Mouse (Mus musculus) frontal cortex, postnatal 25 days (tissue): ENCODE results near the gene Magix.

Source experiments
- DNase-seq, 2 experiments: peaks; one replicate each; pipeline ENCODE4 v3.0.0; 2022; ENCODE audit warnings: low spot score in 2 of 2

The Magix gene

DNA sequence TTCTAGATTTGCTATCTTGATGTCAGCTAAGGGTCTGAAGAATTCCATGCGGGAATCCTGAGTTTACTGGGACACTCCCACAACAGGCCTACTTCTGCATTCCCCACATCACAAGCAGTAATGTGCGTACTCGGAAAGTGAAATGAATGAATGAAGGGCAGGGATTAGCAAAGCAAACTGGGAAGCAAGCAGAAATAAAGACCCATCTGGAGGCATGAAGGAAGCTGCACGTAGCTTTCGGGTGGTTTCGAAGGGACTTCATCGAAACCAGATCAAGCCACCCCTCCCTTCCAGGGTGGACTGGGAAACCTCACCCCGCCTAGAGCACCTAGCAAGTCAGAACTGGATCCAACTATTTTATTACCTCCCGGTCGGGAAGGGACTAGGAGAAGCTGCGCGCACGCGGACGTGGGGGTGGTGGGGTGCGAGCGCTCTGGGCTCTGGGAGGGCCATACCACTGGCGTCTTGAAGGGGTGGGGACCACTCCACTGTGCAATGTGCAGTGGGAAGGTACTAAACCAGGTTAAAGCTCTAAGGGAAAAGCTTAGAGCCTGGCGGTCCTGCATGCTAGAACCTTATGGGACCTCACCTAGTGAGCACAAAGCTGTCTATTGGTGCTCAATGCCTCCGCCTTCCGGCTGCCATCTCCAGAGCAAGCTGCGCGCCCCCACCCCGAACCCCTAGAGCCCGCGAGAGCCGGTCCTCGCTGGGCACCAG, 6.6 kb downstream of the Magix start:
- no peak for DNase-seq

DNA sequence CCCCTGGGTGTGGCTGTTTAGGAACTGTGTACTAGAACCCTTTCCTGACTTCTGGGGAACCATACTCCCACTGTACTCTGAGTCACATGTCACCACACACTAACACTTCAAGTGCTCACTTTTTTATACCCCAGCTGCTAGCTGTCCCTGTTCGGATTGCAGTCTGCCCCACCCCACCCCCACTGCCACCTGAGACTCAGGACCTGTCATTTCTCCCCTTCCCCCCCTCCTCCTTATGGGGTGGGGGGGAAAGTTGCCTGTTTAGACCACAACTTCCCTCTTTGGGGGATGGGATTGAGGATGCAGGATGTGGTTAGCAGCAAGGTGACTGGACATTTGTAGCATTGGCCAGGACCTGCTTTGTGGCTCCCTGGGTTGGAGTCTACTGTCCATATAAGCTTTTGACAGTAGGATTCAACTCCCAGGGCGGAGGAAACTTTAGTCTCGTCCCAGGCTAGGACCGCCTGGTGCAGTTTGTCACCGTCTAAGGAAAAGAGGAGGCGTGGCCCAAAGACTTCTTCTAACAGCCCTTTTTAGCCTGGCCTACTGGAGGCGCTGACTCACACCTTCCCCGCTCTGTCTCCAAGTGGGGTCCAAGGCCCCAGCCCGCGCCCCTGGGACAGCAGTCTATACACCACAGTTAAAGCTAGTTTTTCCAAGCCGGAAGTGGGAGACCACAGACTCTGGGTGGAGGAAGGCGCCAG, 7.3 kb downstream of the Magix start:
- no peak for DNase-seq

DNA sequence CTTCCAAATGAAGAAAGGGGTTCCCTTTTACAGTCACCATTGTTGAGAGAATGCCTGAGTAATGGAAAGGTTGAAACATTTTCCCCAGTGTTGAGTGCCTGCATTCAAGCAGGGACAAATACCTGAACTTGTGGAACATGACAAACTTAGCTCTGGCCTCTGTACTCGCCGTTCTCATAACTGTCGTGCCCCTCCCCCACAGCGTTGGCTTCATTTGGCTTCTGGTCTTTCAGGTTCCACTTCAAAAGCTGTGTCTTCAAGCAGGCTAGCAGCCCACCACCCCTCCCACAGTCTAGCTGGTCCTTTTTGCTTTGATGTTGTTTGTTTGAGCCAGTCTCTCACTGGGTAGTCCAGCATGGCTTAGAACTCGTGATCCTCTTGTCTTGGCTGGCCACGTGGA, 8.3 kb downstream of the Magix start:
- DNase-seq: no peak

DNA sequence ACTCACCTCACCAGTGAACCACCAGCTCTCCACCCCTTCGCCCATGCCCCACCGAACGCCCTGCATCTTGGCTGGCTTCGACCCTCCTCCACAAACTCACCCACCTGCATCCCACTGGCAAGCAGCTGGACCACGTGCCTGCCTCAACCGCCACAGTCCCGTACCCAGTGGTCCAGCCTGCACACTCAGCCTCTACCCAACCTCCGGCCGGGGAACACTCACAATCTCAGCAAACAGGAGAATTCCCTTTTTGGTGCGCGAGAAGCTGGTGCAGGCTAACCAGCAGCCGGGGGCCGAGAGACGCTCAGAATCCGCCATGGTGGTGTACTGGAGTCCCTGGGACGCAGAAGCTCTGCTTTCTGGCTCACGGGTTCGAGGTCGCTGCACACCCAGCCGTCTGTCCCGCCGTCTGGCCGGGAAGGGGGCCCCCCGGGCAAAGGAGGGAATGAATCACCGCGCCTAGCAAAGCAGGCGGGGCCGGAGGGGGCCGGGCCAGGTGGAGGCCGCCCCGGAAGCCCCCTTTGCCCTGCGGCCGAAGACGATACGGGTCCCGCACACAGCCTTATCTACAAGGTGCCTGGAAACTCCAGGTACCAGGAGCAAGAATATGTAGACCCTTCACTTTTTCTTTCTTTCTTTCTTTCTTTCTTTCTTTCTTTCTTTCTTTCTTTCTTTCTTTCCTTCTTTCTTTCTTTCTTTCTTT, 10.0 kb downstream of the Magix start, which contains the start of gene Plp2:
TSS of gene Plp2 (minus strand) at position 470 of the 703 bp plus-strand sequence.
- no peak for DNase-seq

DNA sequence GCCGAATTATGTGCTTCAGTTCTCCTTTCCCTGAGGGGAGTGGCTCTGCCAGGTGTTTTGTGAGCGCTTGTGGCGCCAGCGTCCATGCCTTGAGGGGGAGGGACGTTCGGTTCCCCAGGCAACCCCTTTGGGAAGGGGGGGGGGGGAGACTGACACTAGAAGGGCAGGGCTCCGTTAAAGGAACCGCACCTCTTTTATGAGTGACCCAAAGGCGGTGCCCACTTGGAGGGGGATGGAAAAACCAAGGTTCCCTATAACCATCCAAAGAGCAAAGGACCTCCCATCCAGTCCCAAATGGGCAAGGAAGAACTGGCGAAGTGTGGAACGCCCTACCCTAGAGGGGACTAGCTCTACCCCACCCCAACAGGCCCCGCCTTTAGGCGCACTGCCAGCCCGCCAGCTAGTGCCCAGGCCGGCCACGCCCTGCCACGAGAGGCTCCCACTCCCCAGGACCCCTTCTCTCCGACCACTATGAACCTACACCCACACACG, 10.6 kb downstream of the Magix start:
- DNase-seq: no peak

DNA sequence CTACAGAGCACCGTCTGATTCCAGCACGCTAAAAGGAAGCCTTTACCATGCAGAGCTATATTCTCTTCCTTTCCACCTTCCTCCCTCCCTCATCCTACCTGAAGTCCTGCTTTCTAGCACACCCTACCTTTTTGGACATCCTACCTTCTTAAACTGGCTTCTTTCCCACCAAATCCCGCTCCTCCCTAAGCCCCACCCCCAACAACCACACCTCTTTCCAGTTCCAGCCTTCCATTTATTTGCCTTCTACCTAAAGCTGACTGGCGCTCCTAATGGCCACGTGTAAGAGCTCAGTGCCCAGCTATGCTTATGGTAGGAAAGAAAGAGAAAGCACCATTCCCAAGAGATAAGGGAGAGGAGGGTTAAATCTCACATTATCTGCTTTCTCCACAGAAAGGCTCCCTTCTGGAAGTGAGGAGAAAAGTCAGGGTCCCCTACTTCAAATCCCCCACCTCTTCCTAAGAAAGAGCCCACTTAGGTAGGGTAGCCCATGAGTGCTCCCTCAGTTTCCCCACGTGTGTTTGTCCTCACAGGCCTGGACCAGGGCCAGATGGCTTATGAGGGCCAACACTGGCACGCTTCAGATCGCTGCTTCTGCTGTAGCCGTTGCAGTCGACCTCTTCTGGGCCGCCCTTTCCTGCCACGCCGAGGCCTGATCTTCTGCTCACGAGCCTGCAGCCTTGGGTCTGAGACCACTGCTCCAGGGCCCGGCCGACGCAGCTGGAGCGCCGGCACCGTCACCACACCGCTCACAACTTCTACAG, 15.1 kb downstream of the Magix start:
- no peak for DNase-seq

DNA sequence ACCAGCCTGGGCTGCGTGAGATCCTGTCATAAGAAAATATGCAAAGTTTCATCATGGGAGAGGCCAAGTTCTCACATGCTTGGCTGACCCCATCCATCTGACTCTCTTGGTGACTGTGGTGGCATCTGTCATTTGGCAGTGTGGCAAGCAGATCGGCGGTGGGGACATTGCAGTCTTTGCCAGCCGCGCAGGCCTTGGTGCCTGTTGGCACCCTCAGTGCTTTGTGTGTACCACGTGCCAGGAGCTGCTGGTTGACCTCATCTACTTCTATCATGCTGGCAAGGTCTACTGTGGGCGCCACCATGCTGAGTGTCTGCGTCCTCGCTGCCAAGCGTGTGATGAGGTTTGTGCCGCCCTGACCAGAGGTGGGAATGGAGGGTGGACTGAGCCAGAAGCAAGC, 16.3 kb downstream of the Magix start:
- DNase-seq: no peak

DNA sequence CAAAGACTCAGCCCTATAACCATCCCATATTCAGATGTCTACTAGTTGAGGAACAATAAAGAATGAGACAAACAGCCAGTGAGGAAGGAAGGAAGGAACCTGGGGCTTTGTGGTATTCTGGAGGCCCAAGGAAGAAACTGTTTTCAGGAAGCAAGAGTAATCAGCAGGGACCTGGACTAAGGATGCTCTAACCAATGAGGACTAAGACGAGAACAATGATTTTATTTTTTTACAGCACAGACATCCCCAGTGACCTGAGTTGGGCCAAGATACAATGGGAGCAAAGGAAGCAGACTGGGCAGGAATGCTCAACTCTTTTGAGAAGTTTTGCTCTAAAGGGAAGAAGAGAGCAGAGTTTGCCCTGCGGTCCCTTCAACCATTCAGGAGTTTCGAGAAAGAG, 18.1 kb downstream of the Magix start:
- DNase-seq: no peak

DNA sequence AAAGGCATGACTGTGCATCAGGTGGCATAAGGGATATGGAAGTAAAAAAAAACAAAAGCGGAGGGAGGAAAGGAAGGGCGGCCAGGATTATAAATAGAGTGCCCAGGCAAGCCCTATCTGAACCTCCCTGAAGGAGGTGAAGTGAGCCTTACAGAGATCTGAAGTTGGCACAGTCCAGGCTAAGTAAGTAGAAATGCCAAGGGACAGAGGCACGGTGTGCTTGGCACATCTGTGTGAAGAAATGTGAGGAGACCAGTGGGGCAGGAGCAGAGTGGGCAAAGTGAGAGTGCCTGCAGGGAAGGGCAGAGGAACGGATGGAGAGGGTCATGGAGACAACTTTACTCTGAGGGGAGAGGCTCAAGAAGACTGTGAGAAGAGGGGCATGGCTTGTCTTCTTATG, 20.0 kb downstream of the Magix start:
- no peak for DNase-seq

DNA sequence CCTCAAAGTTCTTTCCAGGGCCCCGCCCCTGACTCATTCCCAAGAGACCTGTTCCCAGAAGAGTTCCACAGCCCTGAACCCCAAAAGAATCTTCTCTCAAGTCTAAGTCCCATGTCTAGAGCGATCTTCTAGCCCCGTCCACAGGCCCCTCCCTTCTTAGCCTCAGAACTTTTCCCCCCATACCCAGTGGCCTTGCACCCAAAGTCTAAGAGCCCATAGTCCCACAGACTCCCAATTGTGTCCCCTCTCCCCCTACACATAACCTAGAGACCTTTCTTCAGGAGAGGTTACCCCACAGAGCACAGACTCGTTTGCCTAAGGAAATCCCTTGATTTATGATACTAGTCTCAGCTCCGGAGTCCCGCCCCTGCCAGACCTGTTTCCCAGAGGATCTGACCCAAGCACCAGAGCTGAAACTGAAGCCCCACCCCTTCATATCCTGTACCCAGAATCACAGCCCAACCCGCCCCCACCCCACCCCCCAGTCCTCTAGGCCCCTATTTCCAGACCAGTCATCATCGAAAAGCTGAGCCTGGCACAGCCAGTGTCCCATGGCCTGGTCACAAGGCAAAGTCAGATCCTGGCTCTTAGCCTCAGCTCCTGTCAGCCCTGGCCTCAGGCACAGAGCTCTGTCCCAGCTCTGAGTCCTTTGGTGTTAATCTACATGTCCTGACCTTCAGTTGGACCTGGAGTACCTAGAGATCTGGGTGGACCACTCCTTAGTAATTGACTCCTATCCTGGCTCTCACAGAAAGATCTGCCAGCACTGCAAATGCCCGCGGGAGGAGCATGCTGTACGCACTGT, 22.1 kb downstream of the Magix start:
- DNase-seq: no peak

DNA sequence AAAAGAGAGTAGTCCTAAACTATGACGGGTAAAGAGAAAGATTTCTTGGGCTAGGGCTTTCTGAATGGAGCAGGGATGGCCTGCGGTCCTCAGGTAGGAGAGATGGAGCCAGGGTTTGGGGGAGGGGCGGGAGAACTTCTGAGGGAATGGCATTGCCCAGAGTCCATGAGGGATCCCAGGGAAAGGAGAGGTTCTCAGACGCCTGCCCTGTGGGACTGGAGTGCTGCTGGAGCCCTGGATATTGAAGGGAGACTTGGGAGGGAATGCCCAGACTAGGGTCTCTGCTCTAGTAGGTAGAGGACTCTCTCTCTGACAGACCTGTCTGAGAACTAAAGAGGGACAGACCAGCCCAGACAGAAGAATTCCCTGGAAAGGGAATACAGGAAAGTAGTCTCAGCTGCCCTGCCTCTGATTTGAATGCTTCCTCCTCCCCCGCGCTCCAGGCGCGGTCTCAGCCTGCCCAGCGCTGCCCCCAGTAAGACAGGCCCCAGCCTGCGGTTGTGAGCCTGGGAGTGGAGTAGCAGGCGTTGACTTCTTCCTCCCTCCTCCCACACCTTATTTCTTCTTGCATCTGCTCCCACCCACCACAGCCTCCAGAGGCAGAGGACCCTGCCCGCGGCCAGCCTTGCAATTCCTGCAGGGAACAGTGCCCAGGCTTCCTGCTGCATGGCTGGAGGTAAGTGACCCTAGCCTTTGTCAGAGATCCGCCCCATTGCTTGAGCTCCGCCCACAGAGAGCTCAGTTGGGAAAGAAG, 22.8 kb downstream of the Magix start:
- no peak for DNase-seq

DNA sequence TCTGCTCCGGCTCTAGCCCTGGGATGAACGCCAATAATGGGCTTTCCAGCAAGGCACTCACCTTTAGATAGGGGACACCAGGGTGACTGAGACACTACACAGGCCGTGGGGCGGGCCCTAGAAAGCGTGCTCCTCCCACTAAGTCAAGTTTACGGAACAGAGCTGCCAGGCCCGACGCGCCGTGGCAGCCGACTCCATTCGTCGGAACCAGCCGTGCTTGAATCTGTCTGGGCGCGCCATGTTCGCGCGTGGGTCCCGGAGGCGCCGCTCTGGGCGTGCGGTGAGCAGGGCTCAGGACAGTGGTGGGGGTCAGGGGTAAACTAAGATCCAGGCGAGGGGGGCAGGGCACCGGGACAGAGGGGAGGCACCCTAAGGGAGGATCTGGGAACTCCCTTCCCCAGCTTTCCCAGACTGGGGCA, 23.8 kb downstream of the Magix start, which contains the start of gene Prickle3:
TSS of gene Prickle3 (plus strand) at position 40 of the 419 bp plus-strand sequence.
- no peak for DNase-seq

DNA sequence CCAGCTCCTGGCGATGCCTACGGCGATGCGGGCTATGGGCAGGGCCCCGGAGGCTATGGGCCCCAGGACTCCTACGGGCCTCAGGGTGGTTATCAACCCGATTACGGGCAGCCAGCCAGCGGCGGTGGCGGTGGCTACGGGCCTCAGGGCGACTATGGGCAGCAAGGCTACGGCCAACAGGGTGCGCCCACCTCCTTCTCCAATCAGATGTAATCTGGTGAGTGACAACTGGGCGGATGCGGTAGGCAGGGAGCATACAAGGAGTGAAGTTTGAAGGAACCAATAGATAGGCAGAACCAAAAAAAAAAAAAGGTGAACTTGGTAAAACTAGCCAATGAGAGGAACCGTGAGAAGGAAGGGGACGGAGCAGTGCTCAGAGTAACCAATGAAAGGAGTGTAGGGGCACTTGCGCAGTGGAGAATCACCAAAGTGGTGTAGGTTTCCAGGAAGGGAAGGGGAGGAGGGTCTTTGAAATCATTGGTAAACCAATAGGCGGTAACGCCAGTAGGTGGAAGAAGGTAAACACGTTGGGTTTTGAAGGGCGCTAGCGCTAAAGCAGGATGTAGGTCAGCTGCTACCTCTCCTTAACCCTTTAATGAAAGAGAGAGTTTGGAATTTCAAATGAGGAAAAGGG, 32.3 kb downstream of the Magix start:
- DNase-seq: peak; percentile 39 to 43

DNA sequence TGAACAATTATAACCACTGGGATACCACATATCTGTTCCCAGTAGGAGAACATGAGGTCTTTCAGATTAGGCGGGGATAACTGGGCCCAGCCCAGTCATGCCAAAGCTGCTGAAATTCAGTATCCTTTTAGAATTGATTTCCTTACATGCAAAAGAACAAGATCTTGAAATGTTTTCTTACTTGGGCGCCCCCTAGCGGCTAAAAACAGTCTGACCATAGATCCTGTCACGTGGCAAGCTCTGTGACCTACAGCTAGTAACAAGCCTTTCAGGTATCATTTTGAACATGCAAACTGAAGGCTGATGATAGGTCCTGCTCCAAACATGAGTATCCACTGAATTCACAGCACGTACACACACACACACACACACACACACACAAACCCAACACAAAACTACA, 35.7 kb downstream of the Magix start:
- peak; percentile 65 to 74 for DNase-seq

DNA sequence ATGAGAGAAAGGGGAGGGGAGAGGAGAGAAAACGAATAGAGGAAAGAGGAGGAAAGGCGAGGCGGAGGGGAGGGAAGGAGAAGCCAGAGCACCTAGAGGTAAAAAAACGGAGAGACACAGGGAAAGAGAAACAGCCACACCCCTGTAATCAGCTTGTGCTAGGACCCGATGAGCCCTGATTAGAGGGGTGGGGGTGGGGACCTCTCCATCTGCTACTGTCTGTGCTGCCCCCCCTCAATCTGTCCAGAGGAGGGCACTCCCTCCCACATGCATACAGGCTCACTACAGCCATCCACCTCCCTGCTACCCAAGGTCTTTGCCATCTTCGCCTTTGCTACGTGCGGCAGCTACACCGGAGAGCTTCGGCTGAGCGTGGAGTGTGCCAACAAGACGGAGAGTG, 40.3 kb downstream of the Magix start:
- DNase-seq: no peak

DNA sequence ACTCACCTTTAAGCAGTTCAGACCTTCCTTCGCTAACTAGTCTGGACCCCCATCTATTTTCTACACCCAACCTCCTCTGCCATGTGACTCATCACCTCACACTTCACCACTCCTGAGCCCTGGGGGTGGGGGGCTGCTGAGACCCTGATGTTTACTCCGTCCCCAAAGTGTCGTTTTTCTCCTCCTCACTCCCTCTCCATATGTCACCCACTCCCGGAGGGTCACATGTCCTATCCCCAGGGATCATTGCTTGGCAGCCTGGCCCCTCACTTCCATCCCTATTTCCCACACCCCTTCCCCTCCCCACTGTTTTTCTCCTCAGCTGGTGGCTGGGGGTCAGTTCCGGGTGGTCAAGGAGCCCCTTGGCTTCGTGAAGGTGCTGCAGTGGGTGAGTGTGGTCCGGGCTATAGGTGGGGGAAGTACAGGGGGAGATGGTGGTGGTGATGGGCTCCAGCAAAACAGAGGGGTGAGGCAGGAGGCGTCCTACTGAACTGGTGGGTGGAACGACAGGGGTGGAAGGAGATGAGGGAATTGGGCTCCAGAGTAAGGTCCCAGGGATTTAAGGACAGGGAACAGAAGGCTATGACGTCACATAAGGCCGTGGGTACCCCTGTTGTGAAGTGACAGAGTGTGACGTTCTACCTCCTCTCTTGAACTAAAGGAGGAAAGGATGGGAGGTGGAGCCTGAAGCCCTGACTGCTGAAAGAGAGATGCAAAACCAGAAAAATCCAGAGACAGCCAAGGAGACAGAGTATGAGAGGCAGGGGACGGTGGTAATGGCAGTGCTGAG, 41.3 kb downstream of the Magix start:
- DNase-seq: no peak

DNA sequence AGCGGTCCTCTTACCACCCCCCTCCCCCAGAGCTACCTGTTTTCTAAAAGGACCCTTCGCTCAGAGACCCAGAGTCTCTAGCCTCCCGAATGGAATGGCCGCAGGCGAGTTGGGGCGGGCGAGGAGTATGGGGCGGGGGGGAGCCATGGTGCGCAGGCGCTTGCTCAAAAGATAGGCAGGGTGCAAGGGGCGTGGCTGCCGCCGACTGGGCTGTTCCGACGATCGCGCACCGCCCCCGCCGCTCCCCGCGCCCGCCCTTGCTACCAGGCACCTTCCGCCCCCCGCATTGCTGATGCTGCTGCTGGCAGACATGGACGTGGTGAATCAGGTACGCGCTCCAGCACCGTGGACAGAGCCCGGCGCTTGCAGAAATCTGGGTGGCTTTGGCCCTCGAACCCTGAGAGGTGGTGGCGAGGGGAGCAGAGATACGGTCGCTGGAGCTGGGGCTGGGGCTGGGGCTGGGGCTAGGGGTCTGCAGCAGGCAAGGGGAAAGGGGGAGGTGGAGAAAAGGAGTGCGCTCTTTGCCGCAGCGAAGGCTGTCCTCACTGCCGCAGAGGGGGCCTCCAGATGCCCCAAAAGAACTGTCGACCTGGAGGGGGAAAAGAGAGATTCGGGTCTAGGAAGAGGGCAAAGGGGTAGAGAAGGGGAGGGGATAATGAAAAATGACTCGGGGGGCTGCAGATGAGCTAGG, 42.5 kb downstream of the Magix start, which contains the start of gene Syp:
TSS of gene Syp (plus strand) at position 71 of the 691 bp plus-strand sequence.
- peak; percentile 69 to 79 for DNase-seq

DNA sequence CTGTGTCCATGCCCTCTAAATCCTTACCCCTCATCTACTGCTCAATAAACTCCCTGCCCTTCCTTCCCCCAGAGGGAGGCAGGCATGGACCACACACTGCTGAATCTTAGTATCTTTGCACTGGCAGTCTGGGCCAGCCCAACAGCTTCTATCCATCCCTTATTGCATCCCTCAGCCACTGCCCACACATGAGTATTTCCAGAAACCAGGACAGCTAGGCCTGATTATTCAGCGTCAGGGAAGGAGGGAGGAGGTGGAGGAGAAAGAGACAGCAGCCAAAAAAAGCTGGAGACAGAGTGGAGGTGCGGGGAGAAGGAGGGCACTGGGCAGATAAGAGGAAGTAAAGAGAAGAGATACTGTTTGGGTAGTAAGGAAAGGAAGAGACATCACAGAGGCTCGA, 46.0 kb downstream of the Magix start:
- DNase-seq: no peak
